Mouse (Mus musculus): ENCODE measurements at regions not wholly inside any gene's neighbourhood (a gene's known extent, or its start where the extent isn't known, plus 50 kb on each side); places are given as distances from the start of the nearest gene placed in this dataset.

GRCm38 (mm10) chr12:28380203-28380602 is 172.0 kb downstream of the Dcdc2c start:
- no peak for DNase-seq (ENCODE audit: low spot score)

- no peak for DNase-seq (ENCODE audit: low spot score)
Observed at GRCm38 (mm10) chr12:28377968-28378367, 174.2 kb downstream of the Dcdc2c start.

GRCm38 (mm10) chr12:28377373-28377772 is 174.8 kb downstream of the Dcdc2c start:
- no peak for DNase-seq (ENCODE audit: low spot score)

- DNase-seq (ENCODE audit: low spot score): no peak
Observed at GRCm38 (mm10) chr12:28376770-28377169, 175.4 kb downstream of the Dcdc2c start.

- no peak for DNase-seq (ENCODE audit: low spot score)
Observed at GRCm38 (mm10) chr12:28365304-28365703, 186.9 kb downstream of the Dcdc2c start.

- no peak for DNase-seq (ENCODE audit: low spot score)
Observed at GRCm38 (mm10) chr12:28358737-28359333, 193.4 kb downstream of the Dcdc2c start.

GRCm38 (mm10) chr12:28357764-28358163 is 194.4 kb downstream of the Dcdc2c start:
- DNase-seq (ENCODE audit: low spot score): no peak

GRCm38 (mm10) chr12:28353140-28353539 is 199.1 kb downstream of the Dcdc2c start:
- no peak for DNase-seq (ENCODE audit: low spot score)

GRCm38 (mm10) chr12:28352571-28352970 is 199.6 kb downstream of the Dcdc2c start:
- no peak for DNase-seq (ENCODE audit: low spot score)

GRCm38 (mm10) chr12:28342735-28343134 is 209.5 kb downstream of the Dcdc2c start:
- DNase-seq (ENCODE audit: low spot score): no peak

- DNase-seq (ENCODE audit: low spot score): no peak
Observed at GRCm38 (mm10) chr12:28332591-28332990, 219.6 kb downstream of the Dcdc2c start.

- DNase-seq (ENCODE audit: low spot score): no peak
Observed at GRCm38 (mm10) chr12:28331843-28332242, 220.4 kb downstream of the Dcdc2c start.

- no peak for DNase-seq (ENCODE audit: low spot score)
Observed at GRCm38 (mm10) chr12:28323659-28324058, 228.5 kb downstream of the Dcdc2c start.

GRCm38 (mm10) chr12:28309226-28309625 is 243.0 kb downstream of the Dcdc2c start:
- DNase-seq (ENCODE audit: low spot score): no peak

- DNase-seq (ENCODE audit: low spot score): no peak
Observed at GRCm38 (mm10) chr12:28302038-28302581, 250.1 kb downstream of the Dcdc2c start.

GRCm38 (mm10) chr12:28288376-28288896 is 263.8 kb downstream of the Dcdc2c start:
- DNase-seq (ENCODE audit: low spot score): no peak

GRCm38 (mm10) chr12:28255524-28255923 is 296.7 kb downstream of the Dcdc2c start:
- DNase-seq (ENCODE audit: low spot score): no peak

GRCm38 (mm10) chr12:28250526-28250925 is 301.7 kb downstream of the Dcdc2c start:
- no peak for DNase-seq (ENCODE audit: low spot score)

GRCm38 (mm10) chr12:28248749-28249148 is 303.4 kb downstream of the Dcdc2c start:
- DNase-seq (ENCODE audit: low spot score): no peak

GRCm38 (mm10) chr12:28248287-28248686 is 303.9 kb downstream of the Dcdc2c start:
- no peak for DNase-seq (ENCODE audit: low spot score)

GRCm38 (mm10) chr12:28238016-28238415 is 314.2 kb downstream of the Dcdc2c start:
- no peak for DNase-seq (ENCODE audit: low spot score)

GRCm38 (mm10) chr12:28237041-28237440 is 315.2 kb downstream of the Dcdc2c start:
- DNase-seq (ENCODE audit: low spot score): no peak

- no peak for DNase-seq (ENCODE audit: low spot score)
Observed at GRCm38 (mm10) chr12:28202847-28203246, 349.4 kb downstream of the Dcdc2c start.

- no peak for DNase-seq (ENCODE audit: low spot score)
Observed at GRCm38 (mm10) chr12:28186695-28187094, 365.5 kb downstream of the Dcdc2c start.

All from urinary bladder, adult 2 months (tissue).